Mouse (Mus musculus): Measurements from ENCODE around the gene Sec31a.

The Sec31a gene

GRCm38 (mm10) chr5:100415761-100416590, at the start of gene Sec31a:
Sec31a (minus strand) TSS chr5:100416234.
- in situ Hi-C loops (cut with MboI, MseI): no loop called here

GRCm38 (mm10) chr5:100462374-100462773, 46.3 kb upstream of the Sec31a start:
- in situ Hi-C loops (cut with MboI, MseI): no loop called here

GRCm38 (mm10) chr5:100461526-100461925, 45.5 kb upstream of the Sec31a start:
- in situ Hi-C loops (cut with MboI, MseI): no loop called here

- in situ Hi-C loops (cut with MboI, MseI): no loop called here
Observed at GRCm38 (mm10) chr5:100459468-100459867, 43.4 kb upstream of the Sec31a start.

- in situ Hi-C loops (cut with MboI, MseI): no loop called here
Observed at GRCm38 (mm10) chr5:100451871-100452270, 35.8 kb upstream of the Sec31a start.

GRCm38 (mm10) chr5:100438796-100439195, 22.8 kb upstream of the Sec31a start:
- in situ Hi-C loops (cut with MboI, MseI): no loop called here

- in situ Hi-C loops (cut with MboI, MseI): no loop called here
Observed at GRCm38 (mm10) chr5:100437917-100438316, 21.9 kb upstream of the Sec31a start.

GRCm38 (mm10) chr5:100437086-100437485, 21.1 kb upstream of the Sec31a start:
- in situ Hi-C loops (cut with MboI, MseI): no loop called here

GRCm38 (mm10) chr5:100430966-100431365, 14.9 kb upstream of the Sec31a start:
- in situ Hi-C loops (cut with MboI, MseI): no loop called here

- in situ Hi-C loops (cut with MboI, MseI): no loop called here
Observed at GRCm38 (mm10) chr5:100430076-100430390, 14.0 kb upstream of the Sec31a start.

- in situ Hi-C loops (cut with MboI, MseI): loop anchor here (5.0 to 10.0 kb wide), 2 partner anchors 88 to 1105 kb away; partner anchors contain the start of gene Cops4
Observed at GRCm38 (mm10) chr5:100429344-100430075, 13.5 kb upstream of the Sec31a start.

- in situ Hi-C loops (cut with MboI, MseI): loop anchor here (5.0 to 10.0 kb wide), 2 partner anchors 88 to 1104 kb away; partner anchors contain the start of gene Cops4
Observed at GRCm38 (mm10) chr5:100428734-100429343, 12.8 kb upstream of the Sec31a start.

- in situ Hi-C loops (cut with MboI, MseI): loop anchor here (5.0 to 10.0 kb wide), 2 partner anchors 89 to 1103 kb away; partner anchors contain the start of gene Cops4
Observed at GRCm38 (mm10) chr5:100428031-100428733, 12.1 kb upstream of the Sec31a start.

- in situ Hi-C loops (cut with MboI, MseI): loop anchor here (5.0 to 10.0 kb wide), 2 partner anchors 90 to 1102 kb away; partner anchors contain the start of gene Cops4
Observed at GRCm38 (mm10) chr5:100427276-100427675, 11.2 kb upstream of the Sec31a start.

GRCm38 (mm10) chr5:100425823-100426222, 9.8 kb upstream of the Sec31a start:
- in situ Hi-C loops (cut with MboI, MseI): loop anchor here (5.0 to 10.0 kb wide), 2 partner anchors 91 to 1101 kb away; partner anchors contain the start of gene Cops4

GRCm38 (mm10) chr5:100424252-100424651, 8.2 kb upstream of the Sec31a start:
- in situ Hi-C loops (cut with MboI, MseI): loop anchor here (10.0 kb wide), 1 partner anchor 1099 kb away; no protein-coding TSS in a partner anchor

- in situ Hi-C loops (cut with MboI, MseI): loop anchor here (10.0 kb wide), 1 partner anchor 1099 kb away; no protein-coding TSS in a partner anchor
Observed at GRCm38 (mm10) chr5:100423626-100424025, 7.6 kb upstream of the Sec31a start.

- in situ Hi-C loops (cut with MboI, MseI): no loop called here
Observed at GRCm38 (mm10) chr5:100418861-100419260, 2.8 kb upstream of the Sec31a start.

GRCm38 (mm10) chr5:100418077-100418476, 2.0 kb upstream of the Sec31a start:
- in situ Hi-C loops (cut with MboI, MseI): no loop called here

- in situ Hi-C loops (cut with MboI, MseI): no loop called here
Observed at GRCm38 (mm10) chr5:100414474-100415196, 1.4 kb downstream of the Sec31a start.

- in situ Hi-C loops (cut with MboI, MseI): no loop called here
Observed at GRCm38 (mm10) chr5:100412886-100413285, 3.1 kb downstream of the Sec31a start.
